Comparison of ENCODE assay signal across 9 mouse cellular contexts in genomic region chr5:110363822-110364545, GRCm38 (mm10). TPM values are rescaled to one million over a fixed set of nuclear protein-coding genes. Genes with fewer than 3 reads are reported as not detected.
DNase-seq lines count a peak whose midpoint lies in the region; ATAC-seq lines count a peak whose summit lies in the region.
"Had no signal": no experiment of that assay in that cellular context is flagged by ENCODE, and none has a peak within 500 bp of the region (broad histone marks: within the 10 kb centered on the region; RNA-seq: fewer than 3 reads in every experiment).

No protein-coding gene starts in this region.

- H3K36me3 ChIP-seq in limb, embryonic 13.5 days, result peaks cover 39% of the 10 kb centered on the region
- H3K36me3 ChIP-seq in stomach, embryonic 14.5 days (ENCODE audit: control insufficient read depth, insufficient read depth, low read length), result no peaks in the 10 kb centered on the region; the same call in none of the 2 replicates

- peaks cover 13% of the 10 kb centered on the region for H3K4me1 ChIP-seq in limb, embryonic 13.5 days
- H3K4me1 ChIP-seq in stomach, embryonic 14.5 days (ENCODE audit: control insufficient read depth, insufficient read depth, low read length), result peaks cover 4% of the 10 kb centered on the region; the same call in 1 of the 2 replicates

- H3K9ac ChIP-seq in limb, embryonic 13.5 days, result peak overlapping the region; percentile 75
- H3K9ac ChIP-seq in stomach, embryonic 14.5 days (replicated peaks; ENCODE audit: low read depth, low read length), result peak overlapping the region; percentile 50; the same call in 1 of the 2 replicates

- H3K9me3 ChIP-seq in limb, embryonic 13.5 days, result no peaks in the 10 kb centered on the region
- H3K9me3 ChIP-seq in stomach, embryonic 14.5 days (ENCODE audit: control insufficient read depth, low read depth, low read length), result no peaks in the 10 kb centered on the region

- peak; percentile 17; the same call in 1 of the 2 replicates for ATAC-seq in limb, embryonic 13.5 days (ENCODE audit: low FRiP score, low read depth)
- peak; percentile 14; the same call in 1 of the 2 replicates for ATAC-seq in stomach, embryonic 14.5 days (ENCODE audit: insufficient number of reproducible peaks, insufficient read depth, low FRiP score, low read depth)

- peak overlapping the region; percentile 89 for H3K4me2 ChIP-seq in limb, embryonic 13.5 days (replicated peaks)
- peak overlapping the region; percentile 88 for H3K4me2 ChIP-seq in stomach, embryonic 14.5 days (replicated peaks; ENCODE audit: low read depth, low read length)

- WGBS in limb, embryonic 13.5 days, result 29% methylated on average over 11 of the region's 11 CpGs
- 43% methylated on average over 11 of the region's 11 CpGs for WGBS in stomach, embryonic 14.5 days

- peak; percentile 47 for DNase-seq in adrenal gland, postnatal 10 days
- DNase-seq in adrenal gland, postnatal 25 days, result no peak
- DNase-seq in lung, postnatal 10 days, result peak; percentile 29
- DNase-seq in lung, postnatal 4 days, result no peak
- no peak for DNase-seq in spleen, adult 12 weeks (ENCODE audit: low spot score)
- DNase-seq in thymus, adult 18-20 months, result no peak

- no peak overlapping the region for H3K27ac ChIP-seq in limb, embryonic 13.5 days
- H3K27ac ChIP-seq in stomach, embryonic 14.5 days (ENCODE audit: low read length), result peak overlapping the region; percentile 48; the same call in 1 of the 2 replicates

- peak overlapping the region; percentile 53 for H3K4me3 ChIP-seq in limb, embryonic 13.5 days
- peak overlapping the region; percentile 46 for H3K4me3 ChIP-seq in stomach, embryonic 14.5 days (ENCODE audit: low read depth, low read length)

- no peaks in the 10 kb centered on the region for H3K27me3 ChIP-seq in limb, embryonic 13.5 days
- no peaks in the 10 kb centered on the region for H3K27me3 ChIP-seq in stomach, embryonic 14.5 days (ENCODE audit: control insufficient read depth, insufficient read depth, low read length)

RNA-seq across cellular contexts. Expression of gene Lrcol1, which starts 19.5 kb away (rescaled TPM):
- total RNA-seq in adrenal gland, postnatal 10 days (2021), result not detected
- not detected in 2 replicates for total RNA-seq in adrenal gland, postnatal 25 days (2021)
- not detected in 2 replicates for polyA plus RNA-seq in limb, embryonic 13.5 days (2015; fragmentation: Nextera tagmentation; extraction: Ambion mirVana)
- not detected in 2 replicates for polyA plus RNA-seq in stomach, embryonic 14.5 days (2014; fragmentation: Nextera tagmentation; extraction: Ambion mirVana)
- total RNA-seq: neutrophil, adult 5-6 weeks had no signal

RNA-seq across cellular contexts. Expression of gene P2rx2, which starts 21.0 kb away (rescaled TPM):
- under 1 TPM; 0.63 to 0.97 TPM for total RNA-seq in adrenal gland, postnatal 10 days (2021)
- 0.55 TPM in 1 of 2 replicates, not detected in the other for total RNA-seq in adrenal gland, postnatal 25 days (2021)
- polyA plus RNA-seq in limb, embryonic 13.5 days (2015; fragmentation: Nextera tagmentation; extraction: Ambion mirVana), result 0.92 TPM in 2 replicates
- polyA plus RNA-seq in stomach, embryonic 14.5 days (2014; fragmentation: Nextera tagmentation; extraction: Ambion mirVana), result 0.94 and 1.8 TPM in 2 replicates
- total RNA-seq: neutrophil, adult 5-6 weeks had no signal

Comparison
In these comparisons a context has a peak if more than half of its experiments do, and no peak if none do; other contexts are left out.
1. DNase-seq: peak in adrenal gland, postnatal 10 days (single experiment) and lung, postnatal 10 days (single experiment); none in adrenal gland, postnatal 25 days (single experiment), lung, postnatal 4 days (0 of 2), spleen, adult 12 weeks (single experiment) and thymus, adult 18-20 months (0 of 2).